Mouse (Mus musculus) layer of hippocampus, adult 8-10 months (tissue): ENCODE results near the gene Pik3c2b. TPM values are rescaled to one million over a fixed set of nuclear protein-coding genes. Genes with fewer than 3 reads are reported as not detected.

Experiments
- DNase-seq, 2 experiments: peaks; one replicate each; pipeline ENCODE4 v3.0.0; 2022; ENCODE audit warnings: low spot score in 2 of 2
- total RNA-seq, 4 experiments: library from RNA; stranded (reverse); gene quantifications; 2 replicates each; pipeline ENCODE4 v1.2.4; 2022

The Pik3c2b gene
- total RNA-seq, 4 experiments from 2014 or later = 15.9 to 17.6 (median 16.4) TPM

GRCm38 (mm10) chr1:133091483-133091882, 46.0 kb downstream of the Pik3c2b start:
- DNase-seq = no peak

GRCm38 (mm10) chr1:133093719-133094118, 48.3 kb downstream of the Pik3c2b start:
- no peak for DNase-seq

- peak; percentile 50 to 80 for DNase-seq
Measured at GRCm38 (mm10) chr1:133100980-133101798, 55.7 kb downstream of the Pik3c2b start.

GRCm38 (mm10) chr1:133102108-133102507, 56.6 kb downstream of the Pik3c2b start:
- no peak for DNase-seq

- no peak for DNase-seq
Measured at GRCm38 (mm10) chr1:133103315-133103714, 57.8 kb downstream of the Pik3c2b start.

GRCm38 (mm10) chr1:133103871-133104270, 58.4 kb downstream of the Pik3c2b start:
- DNase-seq = no peak

GRCm38 (mm10) chr1:133116108-133116507, 70.6 kb downstream of the Pik3c2b start:
- DNase-seq = no peak

- DNase-seq = no peak
Measured at GRCm38 (mm10) chr1:133118127-133118526, 72.7 kb downstream of the Pik3c2b start.

GRCm38 (mm10) chr1:133118844-133119243, 73.4 kb downstream of the Pik3c2b start:
- DNase-seq = no peak

- DNase-seq = no peak
Measured at GRCm38 (mm10) chr1:133119931-133120712, 74.7 kb downstream of the Pik3c2b start.

- no peak for DNase-seq
Measured at GRCm38 (mm10) chr1:133121246-133121645, 75.8 kb downstream of the Pik3c2b start.

- no peak for DNase-seq
Measured at GRCm38 (mm10) chr1:133124137-133124536, 78.7 kb downstream of the Pik3c2b start.

- DNase-seq = no peak
Measured at GRCm38 (mm10) chr1:133125640-133126364, 80.3 kb downstream of the Pik3c2b start.

- no peak for DNase-seq
Measured at GRCm38 (mm10) chr1:133126365-133126740, 80.9 kb downstream of the Pik3c2b start.

- no peak for DNase-seq
Measured at GRCm38 (mm10) chr1:133127328-133127727, 81.9 kb downstream of the Pik3c2b start.

- no peak for DNase-seq
Measured at GRCm38 (mm10) chr1:133129471-133130221, 84.2 kb downstream of the Pik3c2b start.

GRCm38 (mm10) chr1:133130638-133131560, 85.4 kb downstream of the Pik3c2b start, which contains the start of gene Ppp1r15b:
Gene Ppp1r15b, plus strand, starts transcription at chr1:133131143.
- peak; percentile 99 to 100 for DNase-seq

GRCm38 (mm10) chr1:133131561-133131905, 86.1 kb downstream of the Pik3c2b start:
- no peak for DNase-seq

- peak in 1 of 2 experiments; percentile 23 for DNase-seq
Measured at GRCm38 (mm10) chr1:133131936-133132335, 86.5 kb downstream of the Pik3c2b start.
